Mouse (Mus musculus) left cerebral cortex, adult 18-20 months (tissue): ENCODE results near the gene Supt20. TPM values are rescaled to one million over a fixed set of nuclear protein-coding genes. Genes with fewer than 3 reads are reported as not detected.
"Not testable (repeated sequence)": the region's sequence is repeated elsewhere in the genome, so short reads cannot be mapped to it uniquely, and the experiment has no call there.

Source experiments
- DNase-seq, 2 experiments: peaks; one replicate each; pipeline ENCODE4 v3.0.0; 2021 to 2022; ENCODE audit warnings: low spot score in 2 of 2, mixed read lengths in 1 of 2
- total RNA-seq, 2 experiments: library from RNA; stranded (reverse); gene quantifications; 2 replicates each; pipeline ENCODE4 v1.2.3; 2021

Supt20 gene
- total RNA-seq, 2 experiments from 2014 or later: 43.2 to 45.0 TPM

DNA sequence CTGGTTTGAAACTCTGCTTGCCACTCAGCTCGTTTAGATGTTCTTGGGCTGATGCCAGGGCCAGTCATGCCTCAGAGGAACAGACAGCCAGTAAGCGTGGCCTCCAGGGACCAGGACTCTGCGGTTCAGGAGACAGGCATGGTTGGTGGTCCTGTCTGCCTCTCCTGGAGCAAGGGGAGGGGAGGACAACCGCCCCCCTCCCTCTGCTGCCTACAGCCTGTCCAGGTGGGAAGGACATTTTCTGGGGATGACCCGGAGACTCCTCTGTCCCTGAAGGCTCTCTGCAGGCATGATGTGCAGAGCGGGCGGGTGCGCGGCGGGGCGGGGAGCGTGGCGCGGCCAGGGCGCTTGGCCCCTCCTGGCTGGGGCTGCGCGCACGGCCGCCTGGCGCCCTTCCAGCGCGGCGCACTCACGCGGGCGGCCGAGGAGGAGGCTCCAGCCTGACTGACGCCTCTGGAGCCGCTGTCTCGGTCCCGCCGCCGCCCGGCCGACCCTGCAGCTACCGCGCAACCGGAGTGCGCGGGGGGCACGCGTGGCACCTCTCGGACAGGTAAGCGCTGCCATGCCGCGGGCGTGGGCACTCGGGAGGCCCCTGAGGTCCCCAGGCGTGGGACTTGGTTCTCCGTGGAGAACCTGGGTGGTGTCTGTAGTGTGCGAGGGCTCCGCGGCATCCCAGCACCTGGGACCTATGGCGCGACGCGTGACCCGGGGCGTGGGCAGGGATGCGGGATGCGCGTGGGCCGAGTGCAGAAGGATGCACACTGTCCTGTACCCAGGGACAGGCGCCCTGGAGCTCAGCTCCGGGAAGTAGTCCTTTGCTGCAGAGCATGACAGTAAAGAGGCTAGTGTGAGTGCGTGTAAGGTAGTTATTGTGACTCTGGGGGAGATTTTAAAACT lies 62.8 kb downstream of the Supt20 start, which contains the start of gene Smad9:
Gene Smad9, plus strand, starts transcription at position 438 of the 897 bp plus-strand sequence.
- DNase-seq: peak; percentile 66 to 67

DNA sequence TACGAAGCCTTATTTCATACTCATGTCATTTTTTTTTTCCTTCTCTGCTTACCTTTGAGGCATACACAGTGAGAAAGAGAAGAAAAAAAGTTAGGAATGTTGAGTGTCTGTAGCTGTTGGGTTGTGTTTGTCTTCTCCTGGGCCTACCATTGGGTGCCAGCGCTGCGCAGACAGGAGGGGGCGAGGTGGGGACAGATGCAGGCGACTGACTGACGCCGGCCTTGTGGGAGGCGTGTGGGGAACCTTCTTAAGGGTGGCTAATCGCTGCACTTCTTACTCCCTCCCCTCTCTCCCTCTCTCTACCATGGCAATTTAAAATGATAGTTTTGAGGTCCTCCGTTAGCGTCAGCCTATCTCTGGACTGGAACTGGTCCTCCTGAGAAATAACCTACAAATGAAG lies 63.5 kb downstream of the Supt20 start:
- peak; percentile 47 to 68 for DNase-seq

DNA sequence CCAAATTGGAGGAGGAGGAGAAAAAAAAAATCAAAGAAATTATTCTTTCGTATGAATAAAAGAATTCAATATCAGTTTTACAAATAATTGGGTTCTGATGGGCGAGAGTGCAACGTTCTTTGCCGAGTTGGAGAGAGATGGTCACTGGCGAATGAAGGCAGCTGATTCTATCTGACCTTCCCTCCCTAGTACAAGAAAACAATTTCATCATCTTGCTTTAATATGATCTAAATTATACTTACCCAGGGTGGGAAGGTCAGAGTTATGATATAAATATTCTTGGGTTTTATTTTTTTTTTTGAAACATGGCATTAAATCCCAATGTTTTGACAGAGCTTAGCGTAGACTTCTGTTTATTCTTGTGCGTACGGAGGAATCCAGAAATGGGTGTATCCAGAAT lies 64.8 kb downstream of the Supt20 start:
- no peak for DNase-seq

- no peak for DNase-seq
These were observed 66.6 kb downstream of the Supt20 start for GRCm38 (mm10) chr3:54759211-54759610.

DNA sequence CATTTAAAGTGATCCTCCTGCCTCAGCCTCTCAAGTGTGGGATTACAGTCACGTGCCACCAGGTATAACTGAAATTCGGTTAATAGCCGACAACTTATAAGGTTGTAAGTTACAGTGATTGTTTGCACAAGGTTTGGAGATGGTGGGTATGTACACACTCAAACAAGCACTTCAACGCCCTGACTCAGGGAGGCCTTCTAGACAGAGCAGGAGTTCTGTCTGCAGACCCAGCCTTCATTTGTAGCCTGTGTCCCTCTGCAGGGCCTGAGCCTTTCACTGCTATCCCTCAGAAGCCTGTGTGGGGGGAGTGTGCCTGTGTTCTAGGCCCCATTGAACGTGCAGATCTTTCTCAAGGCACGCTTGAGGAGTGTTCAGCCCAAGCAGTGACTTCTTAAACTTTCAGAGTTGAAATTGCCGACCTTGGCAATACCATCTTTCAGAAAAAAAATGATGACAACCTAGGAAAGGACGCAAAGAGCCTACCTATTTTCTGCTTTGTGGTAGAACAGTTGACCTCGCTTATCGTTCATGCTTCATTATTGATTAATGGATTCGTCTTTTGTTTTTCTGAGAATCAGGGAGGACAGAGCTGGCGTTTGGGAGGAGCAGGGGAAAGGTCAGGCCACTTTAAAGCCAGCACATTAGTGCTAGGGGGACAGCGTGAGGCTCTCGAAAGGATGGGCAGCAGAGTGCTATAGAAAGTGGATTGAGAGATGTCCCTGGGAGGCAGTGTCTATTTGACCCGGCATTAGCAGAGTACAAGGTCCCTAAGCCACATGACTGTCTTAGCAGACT lies 67.9 kb downstream of the Supt20 start:
- DNase-seq: no peak

DNA sequence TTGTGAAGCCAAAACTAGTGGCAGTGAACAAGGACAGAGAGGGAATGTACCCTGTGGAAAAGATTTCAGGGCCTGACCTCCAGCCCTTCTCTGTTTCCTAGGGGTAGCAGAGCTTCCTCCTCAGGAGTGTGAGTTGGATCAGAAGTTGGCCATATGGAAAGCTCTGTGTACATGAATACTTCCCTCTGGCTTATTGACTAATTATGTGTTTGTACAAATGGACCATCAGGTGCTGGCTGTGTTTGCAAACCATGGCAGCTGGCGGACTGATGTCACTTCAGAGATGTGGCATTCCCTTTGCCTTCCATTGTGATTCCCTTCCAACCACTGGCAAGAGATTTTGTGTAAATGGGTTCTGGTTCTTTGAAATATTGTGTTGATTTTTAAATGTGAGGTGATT lies 68.7 kb downstream of the Supt20 start:
- no peak for DNase-seq

DNA sequence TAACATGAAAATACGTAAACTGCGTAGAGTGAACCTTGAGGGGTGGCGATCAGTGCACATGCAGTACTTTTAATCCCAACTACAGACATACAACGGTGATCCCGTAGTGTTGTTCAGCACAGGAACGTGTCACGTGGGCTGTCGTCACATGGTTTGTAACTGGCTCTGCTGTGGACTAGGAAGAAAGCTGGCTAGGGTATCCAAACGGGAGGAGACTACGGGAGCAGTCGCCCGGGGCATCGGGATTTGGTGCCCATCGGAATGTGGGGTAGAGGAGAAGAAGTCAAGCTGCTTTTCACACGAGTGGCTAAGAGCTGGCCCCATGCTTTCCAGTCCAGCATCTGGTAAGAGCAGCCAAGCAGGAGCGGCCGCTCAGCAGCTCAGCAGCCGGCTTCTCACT lies 71.8 kb downstream of the Supt20 start:
- peak; percentile 22 to 33 for DNase-seq

- DNase-seq: not testable (repeated sequence)
These were observed 72.9 kb downstream of the Supt20 start for GRCm38 (mm10) chr3:54765521-54765920.

DNA sequence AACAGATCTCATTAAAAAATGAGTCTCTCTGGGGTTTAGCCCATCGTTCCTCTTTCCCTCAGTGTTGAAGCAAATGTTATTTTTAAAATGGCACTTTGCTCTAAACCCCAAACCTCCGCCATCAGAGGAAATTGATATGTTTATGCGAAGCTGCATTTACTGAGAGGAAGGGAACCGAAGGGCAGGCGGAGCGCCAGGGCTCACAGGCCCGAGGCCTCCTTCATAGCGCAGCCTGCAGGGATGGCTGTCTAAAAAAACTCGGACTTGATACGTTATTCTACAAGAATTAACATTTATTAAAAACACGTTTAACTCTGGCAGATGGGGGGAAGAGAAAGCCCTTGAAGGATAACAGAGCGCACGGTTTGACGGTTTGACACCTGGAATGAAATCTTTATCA lies 73.4 kb downstream of the Supt20 start:
- DNase-seq: no peak

- no peak for DNase-seq
These were observed 74.2 kb downstream of the Supt20 start for GRCm38 (mm10) chr3:54766811-54767210.

DNA sequence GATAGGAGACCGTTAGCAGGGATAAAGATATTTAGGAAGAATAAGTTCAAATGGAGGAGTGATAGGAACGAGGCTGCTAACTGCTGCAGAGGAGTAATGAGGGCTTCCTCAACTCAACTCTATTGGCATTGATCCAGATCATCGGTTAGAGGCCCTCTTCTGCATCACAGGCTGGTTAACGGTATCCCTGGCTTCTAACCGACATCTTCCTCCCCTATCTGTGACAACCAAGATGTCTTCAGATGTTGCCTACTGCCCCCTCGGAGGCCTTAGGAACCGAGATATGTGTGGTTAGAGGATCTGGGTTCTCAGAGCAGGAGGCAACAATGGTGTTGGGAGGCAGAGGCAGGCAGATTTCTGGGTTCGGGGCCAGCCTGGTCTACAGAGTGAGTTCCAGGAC lies 76.0 kb downstream of the Supt20 start:
- DNase-seq: no peak

- DNase-seq: no peak
These were observed 77.0 kb downstream of the Supt20 start for GRCm38 (mm10) chr3:54769349-54770275.

DNA sequence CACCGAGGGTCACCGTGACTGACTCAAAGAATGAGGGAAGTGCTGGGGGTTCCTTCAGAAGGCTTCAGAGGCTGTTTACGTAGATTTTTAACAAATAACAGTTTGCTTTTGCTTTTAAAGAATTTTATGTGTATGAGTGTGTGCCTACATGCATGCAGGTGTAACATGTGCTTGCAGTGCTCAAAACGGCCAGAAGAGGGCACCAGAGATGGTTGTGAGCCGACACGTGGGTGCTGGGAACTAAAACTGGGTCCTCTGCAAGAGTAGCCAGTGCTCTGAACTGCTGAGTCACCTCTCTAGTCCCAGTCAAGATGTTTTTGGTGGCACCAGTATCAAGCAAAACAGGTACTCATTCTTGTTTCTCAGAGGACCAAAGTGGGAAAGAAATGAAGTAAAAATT lies 81.0 kb downstream of the Supt20 start:
- no peak for DNase-seq

DNA sequence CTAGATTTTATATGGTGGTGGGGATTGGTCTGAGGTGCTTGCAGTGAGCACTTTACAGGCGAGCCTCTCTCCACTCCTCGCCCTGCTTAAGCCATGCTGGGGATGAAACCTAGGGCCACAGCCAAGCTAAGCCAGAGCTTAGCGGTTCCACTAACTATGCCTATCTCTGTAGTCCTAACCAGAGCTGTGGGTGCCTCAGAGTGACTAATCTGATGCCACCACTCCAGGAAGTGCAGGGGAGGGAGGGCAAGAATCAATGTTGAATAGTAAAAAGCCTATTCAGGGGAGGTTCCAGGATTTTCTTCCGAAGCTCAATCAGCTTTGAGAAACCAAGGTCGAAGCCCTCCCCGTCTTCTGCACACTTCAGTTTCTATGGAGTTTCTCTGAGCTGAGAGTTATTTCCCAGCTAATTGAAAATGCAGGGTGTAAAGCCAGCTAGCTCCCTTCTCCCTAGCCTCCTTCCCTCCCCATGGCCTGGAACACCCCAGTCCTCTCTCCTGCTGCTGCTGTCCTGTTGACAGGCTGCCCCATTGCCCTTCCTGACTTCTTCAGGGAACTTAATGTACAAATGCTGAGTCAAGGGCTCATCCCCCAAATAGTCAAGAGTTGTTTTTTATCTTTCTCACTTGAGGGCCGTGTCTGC lies 83.5 kb downstream of the Supt20 start:
- DNase-seq: no peak

Other genes starting within 250 kb of the Supt20 start
- not detected for gene Gm21958, start 21.5 kb downstream of the Supt20 start, total RNA-seq
- 10 to 100 TPM; 31.4 to 31.9 TPM for gene Exosc8, start 42.6 kb downstream of the Supt20 start, total RNA-seq
- gene Alg5, start 42.7 kb downstream of the Supt20 start, total RNA-seq: 10 to 100 TPM; 18.6 to 19.7 TPM
- gene Smad9, start 62.8 kb downstream of the Supt20 start, total RNA-seq: 10 to 100 TPM in 1 of 2 experiments, 1 to 10 TPM in 1; 7.9 to 10.7 TPM
- 10 to 100 TPM; 46.9 to 47.2 TPM for gene Rfxap, start 115.0 kb downstream of the Supt20 start, total RNA-seq
- gene Sertm1, start 223.1 kb downstream of the Supt20 start, total RNA-seq: 10 to 100 TPM; 22.9 to 26.8 TPM